Mouse (Mus musculus) Patski (cell line): ENCODE results near the gene Aff3. TPM values are rescaled to one million over a fixed set of nuclear protein-coding genes. Genes with fewer than 3 reads are reported as not detected.

Experiments used
- ATAC-seq: fragments of 100-300 bp; one replicate; pipeline ENCODE4 v1.8.0; 2021
- CTCF ChIA-PET: fragments of 350-600 bp; sonication (Branson Sonifier 250); formaldehyde crosslinking; loops from one replicate; lab custom pipeline; 2022; ENCODE audit warnings: inconsistent platforms; lab: Charles Lee
- POLR2A ChIA-PET: fragments of 350-600 bp; sonication (Branson Sonifier 250); formaldehyde crosslinking; loops from one replicate; lab custom pipeline; 2022; ENCODE audit warnings: antibody characterized with exemption, inconsistent platforms; lab: Charles Lee
- DNase-seq: peaks from one replicate; pipeline ENCODE4 v3.0.0-alpha.2; 2011; ENCODE audit warnings: low read depth, low spot score
- H3K27me3 ChIP-seq: fragments of 371-371 bp; one replicate; pipeline ENCODE4 v1.5.1; 2021
- CTCF ChIP-seq: fragments of 100-300 bp; IDR thresholded peaks from one replicate; pipeline ENCODE4 v1.5.1; 2021
- in situ Hi-C: fragments of 300-500 bp; cut with MboI; formaldehyde crosslinking; loops from 3 replicates; pipeline ENCODE4 v1.11.1; 2018; ENCODE audit warnings: low pct_unique_long_range_greater_than_20kb, mixed read lengths
- polyA plus RNA-seq: library from polyadenylated mRNA; unstranded; gene quantifications from one replicate; pipeline ENCODE4 v1.2.3, GENCODE M21; 2021

The Aff3 gene
- polyA plus RNA-seq, 1 experiment from 2014 or later = 0.39 TPM

DNA sequence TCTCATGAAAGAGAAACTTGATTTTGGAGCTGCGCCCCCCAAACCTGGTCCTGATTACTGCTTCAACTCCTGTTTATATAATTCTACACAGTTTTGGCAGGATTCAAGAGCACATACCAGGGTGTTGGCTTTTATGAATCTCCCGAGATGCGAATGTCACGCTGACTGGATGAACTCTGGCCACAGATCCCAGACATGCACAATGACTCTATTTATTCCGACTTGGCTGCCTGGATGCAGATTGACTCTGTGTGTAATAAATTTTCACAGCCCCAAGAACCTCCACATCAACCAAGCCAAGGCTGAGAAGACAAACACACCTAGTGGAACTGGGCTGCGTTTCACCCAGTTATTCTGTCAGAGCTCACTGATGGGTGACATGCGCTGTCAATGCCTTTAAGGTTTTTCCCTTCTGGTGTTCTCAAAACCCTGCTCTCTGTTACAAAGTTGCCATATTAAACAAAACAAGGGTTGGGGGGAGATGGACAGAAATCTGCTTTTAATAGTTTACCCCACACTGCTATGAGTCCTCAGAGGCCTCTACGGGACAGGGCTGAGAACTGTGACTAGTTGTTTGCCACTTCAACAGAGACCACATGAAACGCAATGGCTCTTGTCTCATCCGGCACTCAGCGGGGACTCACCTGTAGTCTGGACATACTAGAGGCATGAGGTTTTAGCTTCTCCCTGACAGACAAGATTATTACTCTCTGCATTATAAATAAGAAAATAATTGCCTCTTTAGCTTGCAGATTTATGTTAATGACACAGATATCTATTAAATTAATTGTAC is 402.2 kb downstream of the Aff3 start:
- DNase-seq = peak; percentile 68
- H3K27me3 ChIP-seq = no peaks in the 10 kb centered on the region
- CTCF ChIA-PET = interaction anchor here (0.9 to 1.8 kb wide), 2 partner anchors 10 to 22 kb away, joined by 3 to 4 read pairs; no protein-coding TSS in a partner anchor
- no peak for TF ChIP-seq CTCF
- ATAC-seq = peak; percentile 29
- POLR2A ChIA-PET = interaction anchor here (0.5 kb wide), 1 partner anchor 374 kb away, joined by 3 read pairs; no protein-coding TSS in a partner anchor
- in situ Hi-C loops = no loop called here

DNA sequence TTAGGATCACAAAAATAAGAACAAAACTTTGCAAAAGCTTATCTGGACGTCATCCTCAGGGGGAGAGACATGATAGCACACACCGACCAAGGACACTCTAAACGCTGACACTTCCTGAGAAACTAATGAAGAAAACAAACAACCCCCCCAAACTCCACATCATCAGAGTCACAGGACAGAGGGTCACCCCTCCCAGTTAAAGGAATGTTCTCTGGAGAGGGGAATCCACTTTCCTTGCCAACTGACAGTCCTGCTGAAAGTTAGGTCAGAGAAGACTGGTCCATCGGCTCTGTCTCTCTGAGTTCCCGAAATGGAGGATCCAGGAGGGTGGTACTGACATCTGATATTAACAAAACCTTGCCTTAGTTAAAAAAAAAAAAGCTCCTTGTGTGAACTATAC is 403.7 kb downstream of the Aff3 start:
- TF ChIP-seq CTCF = no peak
- ChIA-PET POLR2A (no interaction called here), CTCF (interaction anchor here (1.8 kb wide), 1 partner anchor 9 kb away, joined by 4 read pairs; no protein-coding TSS in a partner anchor)
- no peak for DNase-seq
- in situ Hi-C loops = no loop called here
- ATAC-seq = no peak
- no peaks in the 10 kb centered on the region for H3K27me3 ChIP-seq

DNA sequence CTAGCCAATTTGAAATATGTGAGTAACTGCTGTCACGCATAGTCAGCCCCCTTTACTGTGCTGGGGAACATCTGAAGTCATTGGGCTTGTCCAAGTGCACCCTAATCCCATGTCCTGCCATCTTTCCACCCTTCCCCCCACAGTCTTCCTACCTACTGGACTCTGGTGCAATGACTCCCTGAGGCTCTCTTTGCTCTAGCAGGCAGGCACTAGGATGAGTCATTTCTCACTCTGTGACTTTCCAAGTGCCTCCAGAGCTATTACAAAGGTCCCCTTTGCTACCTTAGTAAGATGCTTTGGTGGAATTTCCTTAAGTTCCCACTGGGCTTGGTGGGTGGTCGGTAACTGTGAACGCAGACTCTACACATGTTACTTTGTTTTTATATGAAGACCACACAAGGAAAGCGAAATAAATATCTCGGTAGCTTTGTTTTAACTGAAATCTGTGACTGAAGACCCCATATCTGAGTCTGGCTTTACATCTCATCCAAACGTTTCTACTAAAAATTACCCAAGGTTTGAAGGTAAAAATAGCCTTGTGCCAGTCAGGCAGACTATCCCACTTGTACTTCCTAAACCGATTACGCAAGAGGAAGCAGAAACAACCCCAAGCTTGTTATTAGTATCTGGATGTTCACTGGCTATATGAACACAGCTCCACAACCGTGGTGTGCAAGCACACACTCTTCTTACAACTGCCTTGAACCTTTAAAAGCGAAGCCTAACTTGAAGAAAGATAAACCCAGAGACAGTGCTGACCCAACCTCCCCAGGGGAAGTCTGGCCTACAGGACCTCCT is 405.0 kb downstream of the Aff3 start:
- ChIA-PET CTCF (no interaction called here), POLR2A (no interaction called here)
- no peaks in the 10 kb centered on the region for H3K27me3 ChIP-seq
- DNase-seq (peak; percentile 55), ATAC-seq (peak; percentile 96)
- in situ Hi-C loops = no loop called here
- no peak for TF ChIP-seq CTCF

DNA sequence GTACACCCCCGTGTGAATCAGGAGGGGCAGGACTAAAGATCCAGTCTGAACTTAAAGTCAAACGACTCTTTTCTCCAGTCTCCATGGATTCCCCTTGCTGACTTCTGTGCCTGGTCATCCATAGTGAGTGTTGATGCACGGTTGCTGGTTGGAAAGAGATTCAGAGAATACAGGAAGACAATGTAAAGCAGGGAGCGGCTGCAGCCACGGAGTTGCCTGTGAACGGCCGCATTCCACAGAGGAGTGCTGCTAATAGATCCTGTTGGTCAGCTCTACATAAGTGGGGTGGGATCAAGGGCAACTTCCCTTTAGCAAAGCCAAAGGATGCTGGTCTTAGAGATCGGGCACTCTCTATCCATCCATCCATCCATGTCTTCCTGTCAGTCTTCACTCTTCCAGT is 410.3 kb downstream of the Aff3 start:
- CTCF ChIA-PET = interaction anchor here (1.6 kb wide), 1 partner anchor 14 kb away, joined by 4 read pairs; no protein-coding TSS in a partner anchor
- TF ChIP-seq CTCF = no peak
- no peaks in the 10 kb centered on the region for H3K27me3 ChIP-seq
- DNase-seq = no peak
- ATAC-seq = no peak
- POLR2A ChIA-PET = no interaction called here
- in situ Hi-C loops = no loop called here

DNA sequence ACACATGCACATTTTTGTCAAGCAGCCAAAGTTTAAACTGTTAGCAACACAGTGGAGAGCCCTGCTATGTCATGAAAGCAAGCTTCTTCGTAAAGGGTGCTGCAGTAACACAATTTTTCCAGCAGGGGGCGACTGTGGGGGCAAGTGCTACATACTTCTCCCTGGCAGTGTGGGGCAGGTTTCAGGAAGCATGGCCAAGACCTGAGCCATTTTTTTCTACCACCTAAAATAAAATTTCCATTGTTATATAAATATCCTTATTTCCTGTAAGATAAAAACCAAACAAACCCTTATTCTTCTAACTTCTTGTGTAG is 412.0 kb downstream of the Aff3 start:
- CTCF ChIA-PET = interaction anchor here (1.1 to 1.5 kb wide), 2 partner anchors 9 to 34 kb away, joined by 3 to 4 read pairs; no protein-coding TSS in a partner anchor

DNA sequence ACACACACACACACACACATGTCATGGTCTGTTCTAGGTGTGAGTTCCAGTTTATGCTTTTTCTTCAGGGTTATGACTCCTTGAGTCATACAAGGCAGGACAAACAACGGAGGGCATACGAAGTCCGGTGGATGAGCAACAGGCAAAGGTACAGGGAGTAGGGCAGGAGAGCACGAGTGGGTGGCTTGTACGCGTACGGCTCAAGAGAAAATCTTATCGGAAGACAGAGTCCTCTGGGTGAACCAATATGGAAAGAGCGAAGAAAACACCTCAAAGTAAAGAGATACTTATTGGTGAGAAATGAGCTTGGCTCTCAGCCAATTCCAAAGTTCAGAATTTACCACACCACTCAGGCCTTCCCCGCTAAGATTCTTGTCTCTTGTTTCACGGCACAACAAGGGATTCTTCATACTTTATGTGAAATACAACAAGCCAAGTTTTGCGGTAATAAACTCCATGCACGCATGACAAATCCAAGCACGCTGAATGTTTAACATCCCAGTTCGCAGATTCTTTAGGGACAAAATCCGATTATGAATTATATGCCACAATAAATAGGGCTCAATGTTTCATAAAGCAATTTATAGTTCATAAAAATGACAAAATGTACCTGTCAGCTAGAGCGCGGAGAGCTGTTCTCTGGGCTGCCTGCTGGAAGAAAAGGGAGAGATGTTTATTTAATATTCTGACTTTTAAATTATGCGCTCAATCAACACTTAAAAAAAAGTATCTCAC is 412.6 kb downstream of the Aff3 start:
- DNase-seq (no peak), ATAC-seq (no peak)
- ChIA-PET CTCF (interaction anchor here (1.1 to 1.5 kb wide), 2 partner anchors 9 to 35 kb away, joined by 3 to 4 read pairs; no protein-coding TSS in a partner anchor), POLR2A (interaction anchor here (0.6 kb wide), 1 partner anchor 139 kb away, joined by 3 read pairs; no protein-coding TSS in a partner anchor)
- in situ Hi-C loops = no loop called here
- TF ChIP-seq CTCF = no peak
- no peaks in the 10 kb centered on the region for H3K27me3 ChIP-seq

More for the DNA sequence above, 412.0 kb downstream of the Aff3 start:
- TF ChIP-seq CTCF = peak; percentile 66
- in situ Hi-C loops = no loop called here
- POLR2A ChIA-PET = interaction anchor here (0.6 kb wide), 1 partner anchor 140 kb away, joined by 3 read pairs; no protein-coding TSS in a partner anchor
- no peak for DNase-seq
- H3K27me3 ChIP-seq = no peaks in the 10 kb centered on the region
- ATAC-seq = no peak

DNA sequence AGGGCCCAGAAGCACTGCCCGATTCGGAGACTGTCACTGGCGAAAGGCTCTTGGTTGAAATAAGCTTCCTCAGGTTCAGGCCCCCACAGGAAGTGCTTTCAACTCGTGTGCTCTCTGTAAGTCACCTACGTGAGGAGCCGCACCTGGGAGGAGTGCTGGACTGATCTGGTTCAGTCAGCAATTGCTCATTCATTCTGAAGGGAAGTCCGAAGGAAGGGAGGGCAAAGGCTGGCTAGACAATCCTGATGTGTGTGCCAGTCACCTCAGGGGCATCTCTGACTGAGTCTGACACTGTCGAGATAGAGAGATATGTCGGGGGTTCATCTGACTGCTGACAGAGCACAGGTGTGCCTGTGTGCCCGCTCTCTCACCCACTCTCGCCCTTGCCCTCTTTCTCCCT is 413.3 kb downstream of the Aff3 start:
- no peak for ATAC-seq
- in situ Hi-C loops = no loop called here
- no peak for TF ChIP-seq CTCF
- no peaks in the 10 kb centered on the region for H3K27me3 ChIP-seq
- ChIA-PET POLR2A (no interaction called here), CTCF (interaction anchor here (1.5 kb wide), 1 partner anchor 10 kb away, joined by 4 read pairs; no protein-coding TSS in a partner anchor)
- no peak for DNase-seq

DNA sequence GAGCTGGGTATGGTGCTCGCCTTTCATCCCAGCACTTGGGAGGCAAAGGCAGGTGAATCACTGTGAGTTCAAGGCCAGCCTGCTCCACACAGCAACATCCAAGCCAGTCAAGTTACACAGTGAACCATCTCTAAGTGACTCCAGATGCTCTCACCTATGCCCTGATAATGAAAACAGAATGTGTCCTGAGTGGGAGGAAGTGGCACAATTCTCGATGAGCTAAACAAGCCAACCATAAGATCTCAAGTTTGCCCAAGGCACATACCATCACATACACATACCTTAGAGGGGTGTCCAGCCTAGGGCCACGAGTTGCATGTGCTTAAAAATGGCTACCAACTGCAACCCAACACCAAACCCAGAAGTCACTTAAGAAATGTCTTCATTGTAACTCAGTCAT is 414.5 kb downstream of the Aff3 start:
- TF ChIP-seq CTCF = no peak
- no peaks in the 10 kb centered on the region for H3K27me3 ChIP-seq
- no peak for ATAC-seq
- CTCF ChIA-PET = interaction anchor here (0.8 kb wide), 1 partner anchor 23 kb away, joined by 3 read pairs; no protein-coding TSS in a partner anchor
- in situ Hi-C loops = no loop called here
- DNase-seq = no peak
- POLR2A ChIA-PET = no interaction called here

DNA sequence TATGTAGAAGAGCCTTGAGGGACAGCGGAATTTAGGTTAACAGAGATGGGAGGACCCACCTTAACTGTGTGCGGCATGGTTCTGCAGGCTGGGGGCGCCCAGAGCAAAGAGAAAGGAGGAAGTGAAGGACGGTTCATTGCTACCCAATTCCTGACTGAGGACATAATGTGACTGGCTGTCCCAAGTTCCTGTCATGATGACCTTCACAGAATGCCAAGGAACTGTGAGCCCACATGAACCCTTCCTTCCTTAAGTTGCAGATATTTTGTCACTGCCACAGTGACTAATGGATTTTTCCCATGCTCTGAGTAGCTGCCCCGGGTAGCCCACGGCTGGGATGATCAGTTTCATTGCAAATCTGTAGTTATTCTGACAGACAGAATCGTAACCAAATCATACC is 415.2 kb downstream of the Aff3 start:
- CTCF ChIA-PET = no interaction called here
- in situ Hi-C loops = no loop called here
- no peak for TF ChIP-seq CTCF
- no peaks in the 10 kb centered on the region for H3K27me3 ChIP-seq
- no peak for ATAC-seq
- no peak for DNase-seq
- POLR2A ChIA-PET = no interaction called here

DNA sequence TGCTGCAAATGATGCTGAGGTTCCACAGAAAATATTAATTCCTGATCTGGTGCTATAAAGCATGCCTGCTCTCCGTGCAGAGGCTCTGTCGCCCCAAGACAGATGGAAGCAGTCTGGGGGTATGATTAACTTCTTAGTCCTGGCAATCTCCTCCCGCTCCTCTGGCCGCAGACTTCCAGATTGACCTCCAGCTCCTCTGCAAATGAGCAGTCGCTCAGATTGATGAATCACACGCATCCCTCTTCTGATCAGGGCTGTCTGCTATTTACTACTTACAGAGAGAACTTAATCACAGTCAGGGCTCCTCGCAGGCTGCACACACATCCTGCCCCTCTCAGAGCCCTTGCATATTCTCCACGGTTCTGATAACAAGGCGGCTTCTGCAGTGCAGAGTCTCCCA is 416.7 kb downstream of the Aff3 start:
- ATAC-seq = no peak
- POLR2A ChIA-PET = no interaction called here
- H3K27me3 ChIP-seq = no peaks in the 10 kb centered on the region
- in situ Hi-C loops = no loop called here
- DNase-seq = no peak
- CTCF ChIA-PET = no interaction called here
- TF ChIP-seq CTCF = no peak
